Mouse (Mus musculus) neural tube, embryonic 11.5 days (tissue): Measurements from ENCODE around the gene Lingo3. TPM values are rescaled to one million over a fixed set of nuclear protein-coding genes. Genes with fewer than 3 reads are reported as not detected.
"Not testable (repeated sequence)": the region's sequence is repeated elsewhere in the genome, so short reads cannot be mapped to it uniquely, and the experiment has no call there.

ENCODE experiments used
- ATAC-seq: fragments of 200-750 bp; cut with Nextera tagmentation; 2 replicates; pipeline ENCODE4 v1.8.0; 2017; ENCODE audit warnings: moderate number of reproducible peaks, mild to moderate bottlenecking, moderate TSS enrichment, moderate library complexity; ENCODE audit not compliant: insufficient read depth, low FRiP score, low TSS enrichment
- DNase-seq: peaks from one replicate; pipeline ENCODE4 v3.0.0-alpha.2; 2015; ENCODE audit warnings: low spot score
- H3K27ac ChIP-seq: fragments of 300-500 bp; sonication (generic); 2 replicates; pipeline ENCODE4 v1.5.1; 2014; ENCODE audit warnings: low read depth, mild to moderate bottlenecking, low read length
- H3K27me3 ChIP-seq: fragments of 300-500 bp; sonication (generic); 2 replicates; pipeline ENCODE4 v1.6.1; 2014; ENCODE audit warnings: mild to moderate bottlenecking, low read length, mixed read lengths; ENCODE audit not compliant: control insufficient read depth, insufficient read depth
- H3K36me3 ChIP-seq: fragments of 300-500 bp; sonication (generic); 2 replicates; pipeline ENCODE4 v1.6.1; 2014; ENCODE audit warnings: mild to moderate bottlenecking, low read length, moderate library complexity, mixed read lengths; ENCODE audit not compliant: control insufficient read depth, insufficient read depth
- H3K4me1 ChIP-seq: fragments of 300-500 bp; sonication (generic); 2 replicates; pipeline ENCODE4 v1.6.1; 2014; ENCODE audit warnings: low read length, mixed read lengths; ENCODE audit not compliant: control insufficient read depth, insufficient read depth
- H3K4me2 ChIP-seq: fragments of 300-500 bp; sonication (generic); 2 replicates; pipeline ENCODE4 v1.6.1; 2014; ENCODE audit warnings: low read depth, mild to moderate bottlenecking, moderate library complexity
- H3K4me3 ChIP-seq: fragments of 300-500 bp; sonication (generic); 2 replicates; pipeline ENCODE4 v1.5.1; 2014; ENCODE audit warnings: low read depth, low read length
- H3K9ac ChIP-seq: fragments of 300-500 bp; sonication (generic); 2 replicates; pipeline ENCODE4 v1.6.1; 2014; ENCODE audit warnings: mild to moderate bottlenecking, low read length
- H3K9me3 ChIP-seq: fragments of 300-500 bp; sonication (generic); 2 replicates; pipeline ENCODE4 v1.6.1; 2016; ENCODE audit warnings: low read length; ENCODE audit not compliant: control insufficient read depth
- WGBS: fragments of 180-500 bp; shearing (Covaris S2); extraction: QIAGEN DNeasy Blood & Tissue Kit; methylation state at CpG from one replicate; pipeline ENCODE4 v1.1.7; 2014; 5-methylcytosine and 5-hydroxymethylcytosine counted together
- polyA plus RNA-seq: library from polyadenylated mRNA; unstranded; fragments of >200 nt; fragmentation: Nextera tagmentation; extraction: Ambion mirVana; gene quantifications from 2 replicates; pipeline ENCODE4 v1.2.1, GENCODE M21; 2014

Lingo3 gene
- polyA plus RNA-seq, 1 experiment from 2014 or later = 0.40 TPM

- Histone ChIP-seq H3K9me3 (no peaks in the 10 kb centered on the region), H3K27ac (no peak overlapping the region), H3K4me3 (no peak overlapping the region), H3K36me3 (no peaks in the 10 kb centered on the region), H3K4me2 (no peak overlapping the region), H3K27me3 (no peaks in the 10 kb centered on the region), H3K4me1 (no peaks in the 10 kb centered on the region), H3K9ac (no peak overlapping the region)
- ATAC-seq (no peak), DNase-seq (no peak)
- 72% methylated on average over 3 of the region's 3 CpGs for WGBS
Measured at GRCm38 (mm10) chr10:80819406-80819805, 24.4 kb downstream of the Lingo3 start.

DNA sequence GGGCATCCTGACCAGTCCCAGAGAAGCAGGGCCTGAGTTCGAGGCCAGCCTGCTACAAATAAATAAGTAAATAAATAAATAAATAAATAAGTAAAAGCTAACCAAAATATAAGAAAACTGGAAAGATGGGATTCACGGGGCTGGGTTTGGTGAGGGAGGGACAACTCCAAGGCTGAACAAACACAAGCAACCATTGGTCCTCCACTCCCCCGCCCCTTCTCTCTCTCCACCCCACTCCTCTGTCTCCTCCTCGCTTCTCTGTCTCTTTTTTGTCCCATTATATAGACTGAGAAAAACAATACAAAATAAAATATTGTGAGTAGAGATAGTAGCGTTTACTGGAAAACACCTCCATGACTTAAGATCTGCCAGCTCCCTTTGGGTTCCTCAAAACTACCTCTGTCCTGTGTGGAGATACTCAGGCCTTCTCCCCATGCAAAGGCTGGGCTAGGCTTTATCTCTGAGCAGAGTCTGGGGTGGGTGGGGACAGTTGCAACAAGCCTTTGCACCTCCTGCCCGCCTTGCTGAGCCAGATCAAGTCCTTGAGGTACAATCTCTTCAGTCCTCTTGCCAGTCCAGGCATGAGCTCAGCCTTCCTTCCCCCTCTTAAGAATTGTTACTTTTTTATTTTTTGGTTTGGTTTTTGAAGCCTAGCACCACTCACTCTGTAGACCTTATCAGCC is 25.1 kb downstream of the Lingo3 start:
- no peak overlapping the region for H3K9ac ChIP-seq
- no peaks in the 10 kb centered on the region for H3K4me1 ChIP-seq
- WGBS = 61% methylated on average over 6 of the region's 6 CpGs
- no peaks in the 10 kb centered on the region for H3K36me3 ChIP-seq
- no peak overlapping the region for H3K27ac ChIP-seq
- DNase-seq (no peak), ATAC-seq (no peak)
- H3K9me3 ChIP-seq = no peaks in the 10 kb centered on the region
- no peaks in the 10 kb centered on the region for H3K27me3 ChIP-seq
- no peak overlapping the region for H3K4me2 ChIP-seq
- no peak overlapping the region for H3K4me3 ChIP-seq

GRCm38 (mm10) chr10:80817955-80818354 is 25.9 kb downstream of the Lingo3 start:
- H3K9me3 ChIP-seq, H3K4me1 ChIP-seq, DNase-seq, H3K27me3 ChIP-seq, H3K4me3 ChIP-seq, H3K36me3 ChIP-seq, H3K4me2 ChIP-seq, H3K27ac ChIP-seq, ATAC-seq, H3K9ac ChIP-seq: not testable (repeated sequence)
- WGBS = 85% methylated on average over 7 of the region's 7 CpGs

- Histone ChIP-seq H3K27ac (no peak overlapping the region), H3K36me3 (no peaks in the 10 kb centered on the region), H3K4me1 (no peaks in the 10 kb centered on the region), H3K27me3 (no peaks in the 10 kb centered on the region), H3K4me3 (no peak overlapping the region), H3K4me2 (no peak overlapping the region), H3K9ac (no peak overlapping the region), H3K9me3 (no peaks in the 10 kb centered on the region)
- ATAC-seq = no peak
- WGBS = 69% methylated on average over 2 of the region's 2 CpGs
- DNase-seq = no peak
Measured at GRCm38 (mm10) chr10:80817164-80817563, 26.7 kb downstream of the Lingo3 start.

- H3K9me3 ChIP-seq, ATAC-seq, H3K27me3 ChIP-seq, H3K4me2 ChIP-seq, DNase-seq, H3K9ac ChIP-seq, H3K4me1 ChIP-seq, H3K27ac ChIP-seq, H3K36me3 ChIP-seq, H3K4me3 ChIP-seq: not testable (repeated sequence)
- WGBS = 78% methylated on average over 3 of the region's 3 CpGs
Measured at GRCm38 (mm10) chr10:80816303-80816702, 27.5 kb downstream of the Lingo3 start.

GRCm38 (mm10) chr10:80814800-80815199 is 29.0 kb downstream of the Lingo3 start:
- WGBS = 74% methylated on average over 7 of the region's 7 CpGs
- DNase-seq = no peak
- peaks cover 7% of the 10 kb centered on the region; the same call in 1 of the 2 replicates for H3K27me3 ChIP-seq
- no peak overlapping the region for H3K4me2 ChIP-seq
- no peak for ATAC-seq
- no peaks in the 10 kb centered on the region for H3K36me3 ChIP-seq
- H3K9me3 ChIP-seq = no peaks in the 10 kb centered on the region
- H3K27ac ChIP-seq = no peak overlapping the region
- H3K9ac ChIP-seq = no peak overlapping the region
- peaks cover 3% of the 10 kb centered on the region; the same call in 1 of the 2 replicates for H3K4me1 ChIP-seq
- H3K4me3 ChIP-seq = no peak overlapping the region

GRCm38 (mm10) chr10:80813366-80813765 is 30.5 kb downstream of the Lingo3 start, which contains the start of gene Jsrp1:
TSS of gene Jsrp1 (minus strand) at chr10:80813498.
- WGBS = 67% methylated on average over 4 of the region's 4 CpGs
- ATAC-seq = no peak
- no peaks in the 10 kb centered on the region for H3K9me3 ChIP-seq
- no peak within 1 kb of the TSS for H3K4me3 ChIP-seq
- no peak within 1 kb of the TSS for H3K4me2 ChIP-seq
- H3K36me3 ChIP-seq = no peaks in the 10 kb centered on the region
- peaks cover 17% of the 10 kb centered on the region for H3K27me3 ChIP-seq
- no peak for DNase-seq
- peaks cover 11% of the 10 kb centered on the region; the same call in 1 of the 2 replicates for H3K4me1 ChIP-seq
- H3K9ac ChIP-seq = no peak within 1 kb of the TSS
- H3K27ac ChIP-seq = no peak within 1 kb of the TSS

DNA sequence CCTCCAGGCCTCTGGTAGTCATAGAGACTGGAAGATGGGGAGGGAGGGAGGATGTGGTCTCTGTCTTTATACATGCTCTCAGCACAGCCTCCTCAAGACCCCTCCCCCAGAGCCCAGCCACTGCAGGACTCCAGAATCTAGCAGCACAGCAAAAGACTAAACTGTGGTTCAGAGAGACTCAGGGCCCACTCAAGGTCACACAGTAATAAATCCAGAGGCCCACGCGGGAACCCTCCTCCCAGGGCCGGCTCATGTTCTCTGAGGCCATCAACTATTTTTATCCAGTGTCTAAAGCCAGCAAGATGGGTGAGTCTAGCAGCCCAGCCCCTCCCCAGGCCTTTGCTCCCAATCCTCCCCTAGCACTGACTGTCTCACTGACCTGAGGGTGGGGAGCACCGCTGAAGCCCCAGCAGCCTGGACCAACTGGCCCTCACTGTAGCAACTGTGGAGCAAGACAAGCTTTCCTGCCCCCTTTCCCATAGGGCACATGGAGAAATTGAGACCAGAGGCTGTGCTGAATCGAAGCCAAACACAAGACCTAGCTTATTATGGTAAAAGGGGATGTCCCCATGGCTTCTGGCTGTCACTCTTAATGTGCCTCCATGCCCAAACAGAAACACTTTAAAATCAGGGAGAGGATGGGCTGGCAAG is 31.3 kb downstream of the Lingo3 start:
- Histone ChIP-seq H3K36me3 (no peaks in the 10 kb centered on the region), H3K4me3 (no peak overlapping the region), H3K27ac (no peak overlapping the region), H3K27me3 (peaks cover 21% of the 10 kb centered on the region), H3K9me3 (no peaks in the 10 kb centered on the region), H3K4me1 (peaks cover 13% of the 10 kb centered on the region; the same call in 1 of the 2 replicates), H3K9ac (no peak overlapping the region), H3K4me2 (no peak overlapping the region)
- DNase-seq (no peak), ATAC-seq (no peak)
- WGBS = 61% methylated on average over 5 of the region's 5 CpGs

- Histone ChIP-seq H3K4me1 (peaks cover 25% of the 10 kb centered on the region), H3K9me3 (no peaks in the 10 kb centered on the region), H3K9ac (no peak overlapping the region), H3K4me2 (no peak overlapping the region), H3K36me3 (no peaks in the 10 kb centered on the region; the same call in 1 of the 2 replicates), H3K27ac (no peak overlapping the region), H3K4me3 (no peak overlapping the region), H3K27me3 (peaks cover 21% of the 10 kb centered on the region)
- ATAC-seq = no peak
- DNase-seq = no peak
- 6% methylated on average over 18 of the region's 20 CpGs for WGBS
Measured at GRCm38 (mm10) chr10:80810084-80810483, 33.8 kb downstream of the Lingo3 start.
